Mouse (Mus musculus) gastrocnemius, postnatal 10 days (tissue): ENCODE data around the gene Vasn. TPM values are rescaled to one million over a fixed set of nuclear protein-coding genes. Genes with fewer than 3 reads are reported as not detected.

Experiments used
- DNase-seq: peaks from one replicate; pipeline ENCODE4 v3.0.0; 2021; ENCODE audit warnings: mixed read lengths
- long read RNA-seq, 2 experiments: library from polyadenylated mRNA; stranded (forward); transcript quantifications; one replicate each; pipeline ENCODE4 v2.0.0; 2021
- total RNA-seq, 2 experiments: library from RNA; stranded (reverse); gene quantifications; 2 replicates each; pipeline ENCODE4 v1.2.3; 2021

The Vasn gene
- total RNA-seq, result 10 to 100 TPM in 1 of 2 experiments, 1 to 10 TPM in 1; 9.7 to 13.0 TPM
- long read RNA-seq, experiment 1, transcript Vasn-201 (2 exons, 2,829 nt), result major isoform, 7 of 7 reads
- long read RNA-seq, experiment 1, partial matches to known transcripts, result 0 of 7 reads
- long read RNA-seq, experiment 1, other reads (novel, unspliced or antisense), result 0 of 7 reads
- long read RNA-seq, experiment 2, transcript Vasn-201 (2 exons, 2,829 nt), result major isoform, 5 of 10 reads
- long read RNA-seq, experiment 2, partial matches to known transcripts, result 5 of 10 reads
- long read RNA-seq, experiment 2, other reads (novel, unspliced or antisense), result 0 of 10 reads

GRCm38 (mm10) chr16:4639831-4640237, at the start of gene Vasn, which contains the start of gene Dnaja3:
TSS of gene Vasn (plus strand) at chr16:4639941.
TSS of gene Dnaja3 (plus strand) at chr16:4639989.
- DNase-seq, result peak; percentile 80

- DNase-seq, result no peak
These were observed 49.5 kb upstream of the Vasn start for GRCm38 (mm10) chr16:4590236-4590635.

- DNase-seq, result peak; percentile 55
These were observed 46.5 kb upstream of the Vasn start for GRCm38 (mm10) chr16:4592909-4593875.

DNA sequence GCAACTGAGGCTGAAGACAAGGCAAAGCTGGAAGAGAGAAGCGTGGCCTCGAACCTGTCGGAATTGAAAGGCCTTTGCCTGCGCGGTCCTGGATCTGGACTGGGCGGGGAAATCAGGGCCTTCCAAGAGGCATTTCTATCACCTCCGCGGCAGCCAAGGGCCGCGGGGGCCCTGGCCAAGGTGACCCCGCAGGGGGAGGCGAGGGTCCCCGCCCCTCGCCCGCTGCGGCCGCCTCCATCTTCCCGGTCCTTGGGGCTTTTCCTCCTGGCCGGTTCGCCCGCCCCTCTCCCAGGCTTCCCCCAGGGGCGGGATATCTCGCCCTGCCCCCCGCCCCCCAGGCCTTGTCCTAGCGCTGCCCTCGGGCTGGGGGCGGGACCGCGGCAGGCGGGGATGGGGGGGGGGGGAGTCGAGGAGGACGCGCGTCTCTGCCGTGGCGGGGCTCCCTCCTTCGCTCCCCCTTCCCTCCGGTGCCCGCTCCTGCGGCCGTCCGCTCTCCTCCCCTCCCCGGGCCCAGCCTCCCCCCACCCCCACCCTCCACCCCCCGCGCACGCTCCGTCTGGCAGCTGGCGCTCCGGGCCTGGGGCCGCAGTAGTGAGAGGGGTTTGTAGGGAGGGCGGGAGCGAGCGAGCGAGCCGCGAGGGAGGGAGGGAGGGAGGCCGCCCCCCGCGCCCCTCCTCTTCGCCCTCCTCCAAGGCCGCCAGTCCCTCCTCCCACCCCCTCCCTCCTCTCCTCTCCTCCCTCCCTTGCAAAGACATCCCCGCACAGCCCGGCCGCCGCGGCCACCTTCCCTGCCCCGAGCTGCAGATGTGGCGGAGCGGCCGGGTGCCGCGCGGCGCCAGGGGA, 45.5 kb upstream of the Vasn start, which contains the start of gene Glis2:
Glis2 (plus strand) TSS at position 743 of the 843 bp plus-strand sequence.
- peak; percentile 64 for DNase-seq

- peak; percentile 53 for DNase-seq
These were observed 44.8 kb upstream of the Vasn start for GRCm38 (mm10) chr16:4594814-4595526.

DNA sequence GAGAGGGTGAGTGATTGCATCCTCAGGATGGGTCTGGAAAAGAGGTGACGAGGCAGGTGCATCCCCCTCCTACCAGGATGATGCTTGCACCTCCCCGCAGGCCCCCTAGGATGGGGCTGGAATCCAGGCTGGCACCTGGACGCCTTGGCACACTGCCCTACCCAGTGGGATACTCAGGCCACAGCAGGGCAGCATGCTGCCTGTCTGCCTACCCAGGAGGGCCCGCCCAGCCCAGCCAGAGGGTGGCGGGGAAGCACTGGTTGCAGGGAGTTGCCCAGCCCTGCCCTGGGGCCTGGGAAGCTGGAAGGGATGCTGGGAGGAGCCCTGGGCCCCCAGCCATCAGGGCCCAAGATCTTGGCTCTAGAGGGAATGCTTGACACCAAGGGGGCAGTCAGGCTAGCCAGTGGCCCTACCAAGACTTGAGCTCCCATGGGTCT, 44.2 kb upstream of the Vasn start:
- peak; percentile 63 for DNase-seq

DNA sequence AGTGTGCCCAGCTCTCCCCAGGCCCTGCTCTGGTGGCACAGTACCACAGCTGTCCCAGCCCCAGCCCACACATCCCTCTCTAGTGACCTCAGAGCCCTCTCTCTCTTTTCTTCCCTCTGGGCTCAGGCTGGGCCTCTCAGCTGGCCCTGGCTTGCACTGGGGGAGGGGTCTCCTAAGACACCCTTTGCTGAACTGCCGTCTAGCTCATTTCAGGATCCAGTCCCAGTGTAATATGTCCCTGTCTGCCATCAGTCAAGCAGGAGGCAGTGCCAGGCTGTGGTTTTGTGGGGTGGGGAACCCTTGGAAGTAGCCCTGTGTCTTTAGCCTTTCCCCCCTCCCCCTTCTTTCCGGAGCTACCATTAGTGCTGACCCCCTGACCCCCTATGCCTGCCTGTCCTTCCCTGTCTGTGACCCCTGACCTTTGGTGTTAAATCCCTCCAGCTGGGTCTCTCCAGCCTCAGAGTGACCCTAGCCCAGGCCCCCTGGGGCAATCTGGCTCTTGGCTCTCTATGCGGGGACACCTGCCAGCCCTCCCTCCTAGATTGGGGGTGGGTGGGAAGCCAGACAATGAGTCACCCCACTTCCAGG, 43.5 kb upstream of the Vasn start:
- DNase-seq, result peak; percentile 31

- no peak for DNase-seq
These were observed 42.9 kb upstream of the Vasn start for GRCm38 (mm10) chr16:4596836-4597235.

- DNase-seq, result peak; percentile 37
These were observed 42.4 kb upstream of the Vasn start for GRCm38 (mm10) chr16:4597296-4597695.

GRCm38 (mm10) chr16:4598041-4598440, 41.7 kb upstream of the Vasn start:
- no peak for DNase-seq

DNA sequence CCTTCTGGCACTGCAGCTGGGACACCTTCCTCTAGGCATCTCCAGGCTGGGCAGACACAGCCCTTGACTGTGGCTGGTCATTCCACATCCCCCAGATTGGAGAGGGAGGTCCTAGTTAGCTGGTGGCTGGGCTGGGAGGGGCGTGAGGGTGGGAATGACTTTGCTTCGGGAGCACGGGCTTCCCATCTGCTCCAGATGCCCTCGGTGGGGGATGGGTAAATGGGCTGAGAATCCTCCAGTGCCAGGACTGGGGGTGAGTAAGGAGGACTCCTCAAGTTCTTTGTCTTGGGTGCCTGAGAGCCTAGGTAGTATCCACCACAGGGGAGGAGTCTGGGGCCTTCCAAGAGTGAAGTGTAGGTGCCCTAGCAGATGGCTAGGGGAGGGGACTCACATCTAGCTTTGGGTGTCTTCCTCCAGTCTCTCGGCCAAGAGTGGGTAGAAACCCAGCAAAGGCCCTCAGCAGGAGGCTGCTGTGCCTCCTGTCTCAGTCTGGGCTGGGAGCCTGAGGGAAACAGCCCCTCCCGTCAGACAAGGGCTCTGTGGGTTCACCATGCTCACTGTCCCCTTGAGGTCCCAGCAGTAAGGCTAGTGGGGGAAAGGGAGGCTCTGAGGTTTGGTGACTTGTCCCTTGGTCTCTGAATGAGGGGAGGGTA, 40.7 kb upstream of the Vasn start:
- no peak for DNase-seq

DNA sequence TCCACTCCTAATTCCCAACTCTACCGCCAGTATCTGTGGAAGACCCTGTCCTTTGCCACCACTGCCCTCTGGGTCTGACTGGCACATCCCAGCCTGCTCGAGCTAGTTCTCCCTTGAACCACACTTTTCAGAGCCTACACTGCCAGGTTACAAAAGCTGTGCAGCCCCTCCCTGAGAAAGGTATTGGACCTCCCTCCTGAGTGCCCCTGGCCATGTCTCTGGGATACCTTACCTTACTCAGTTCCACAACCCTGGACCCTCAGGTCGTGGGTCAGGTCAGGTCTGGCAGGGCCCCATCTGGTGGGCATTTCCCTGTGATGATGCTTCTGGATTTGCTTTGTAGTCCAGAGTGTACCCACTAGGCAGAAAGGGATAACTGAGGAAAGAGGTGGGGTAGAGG, 40.1 kb upstream of the Vasn start:
- DNase-seq, result no peak

- no peak for DNase-seq
These were observed 38.9 kb upstream of the Vasn start for GRCm38 (mm10) chr16:4600701-4601310.

DNA sequence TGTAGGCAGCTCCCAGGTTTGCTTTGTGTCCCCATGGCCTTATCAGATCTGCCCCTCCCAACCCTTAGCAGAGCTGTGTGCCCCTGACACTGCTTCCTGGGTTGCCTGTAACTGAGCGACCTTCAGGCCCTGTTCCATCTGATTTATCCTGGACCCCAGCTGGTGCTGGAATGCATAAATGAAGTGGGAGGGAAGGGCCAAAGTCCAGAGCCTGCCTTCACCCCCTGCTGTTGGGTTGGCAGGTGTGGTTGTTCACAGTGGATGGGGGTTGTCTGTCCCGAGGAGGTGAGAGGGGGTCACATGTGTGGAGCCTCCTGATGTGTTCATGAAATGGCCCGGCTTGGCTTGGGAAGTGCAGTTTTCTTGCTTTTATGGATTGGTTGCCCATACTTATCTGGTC, 37.6 kb upstream of the Vasn start:
- DNase-seq, result no peak

GRCm38 (mm10) chr16:4602766-4603452, 36.8 kb upstream of the Vasn start:
- DNase-seq, result peak; percentile 12

DNA sequence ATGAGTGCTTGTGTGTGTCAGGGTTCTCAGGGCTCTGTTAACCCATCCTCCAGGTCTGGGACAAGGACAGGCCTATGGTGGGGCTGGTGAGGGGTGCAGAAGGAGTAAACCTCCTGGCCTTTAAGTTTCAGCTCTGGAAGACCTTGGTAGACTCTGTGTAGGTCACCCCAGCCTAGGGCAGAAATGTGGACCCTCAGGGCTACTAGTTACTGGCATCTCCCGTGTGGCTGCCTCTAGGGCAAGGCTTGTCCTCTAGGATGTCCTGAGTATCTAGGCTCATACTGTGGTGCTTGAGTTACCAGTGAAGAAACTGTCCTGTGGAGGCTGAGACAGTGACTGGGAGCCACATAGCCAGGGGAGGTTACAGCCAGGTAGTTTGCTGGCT, 36.3 kb upstream of the Vasn start:
- DNase-seq, result no peak

GRCm38 (mm10) chr16:4604293-4604837, 35.4 kb upstream of the Vasn start:
- DNase-seq, result peak; percentile 14

DNA sequence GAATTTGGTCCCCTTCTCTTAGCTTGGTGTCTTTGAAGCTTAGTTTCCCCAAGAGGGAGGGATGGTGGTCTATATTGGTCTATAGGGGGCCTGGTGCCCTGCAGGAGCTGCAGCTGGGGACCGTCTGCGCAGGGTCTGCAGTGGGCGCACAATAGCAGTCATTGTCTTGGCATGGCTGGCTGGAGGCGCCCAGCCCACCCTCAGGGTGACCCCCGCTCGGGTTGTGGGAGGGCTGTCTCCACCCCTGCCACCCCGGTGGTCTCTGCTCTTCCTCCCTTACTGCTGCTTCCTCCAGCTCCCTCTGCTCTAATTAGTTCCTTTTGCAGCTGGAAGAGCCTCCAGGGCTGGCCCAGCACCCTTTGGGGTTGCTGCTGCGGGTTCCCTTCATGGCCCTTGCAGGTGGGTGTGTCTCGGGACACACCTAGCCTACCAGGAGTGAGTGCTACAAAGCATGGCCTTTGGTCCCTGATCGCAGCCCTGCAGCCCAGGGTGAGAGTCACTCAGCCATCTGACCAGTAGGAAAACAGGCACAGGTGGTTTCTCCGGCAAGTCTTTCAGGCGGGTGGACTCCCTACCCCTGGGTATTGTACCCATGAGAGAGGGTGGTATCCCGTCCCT, 34.1 kb upstream of the Vasn start:
- peak; percentile 5 for DNase-seq
